8 mouse cellular contexts compared by ENCODE assay signal in the genomic region with DNA sequence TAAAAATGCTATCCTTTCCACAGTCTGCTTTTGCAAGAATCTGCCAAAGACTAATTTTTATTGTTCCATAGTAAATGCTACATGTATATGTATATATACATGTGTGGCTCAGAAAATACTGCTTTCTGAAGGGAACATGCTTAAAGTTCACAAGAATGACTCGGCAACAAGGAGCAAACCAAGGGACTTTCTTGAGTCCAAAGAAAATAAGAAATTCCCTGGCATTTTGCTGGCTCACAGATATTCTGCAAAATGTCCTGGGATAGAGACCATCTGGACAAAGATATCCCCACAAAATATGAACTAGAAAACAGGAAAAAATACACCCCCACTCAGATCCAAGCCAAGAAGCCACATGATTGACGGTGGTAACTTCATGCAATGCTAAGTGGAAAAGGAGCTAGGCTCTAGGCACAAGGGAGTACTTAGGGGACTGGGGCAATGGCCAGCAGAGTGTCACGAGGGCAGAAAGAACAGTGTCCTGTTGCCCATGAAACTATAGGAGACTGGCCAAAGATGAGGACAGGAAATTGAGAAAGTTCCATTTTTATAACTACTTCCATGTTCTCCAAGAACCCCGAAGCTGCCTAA.
DNase-seq lines count a peak whose midpoint lies in the region; ATAC-seq and TF ChIP-seq lines count a peak whose summit lies in the region.
"Had no signal": no experiment of that assay in that cellular context is flagged by ENCODE, and none has a peak within 500 bp of the region (broad histone marks: within the 10 kb centered on the region; RNA-seq: fewer than 3 reads in every experiment).

No protein-coding gene starts in this region.

- H3K27ac ChIP-seq in forebrain, embryonic 11.5 days (ENCODE audit: low read depth, low read length), result peak overlapping the region; percentile 69; the same call in 1 of the 2 replicates
- H3K27ac ChIP-seq in hindbrain, embryonic 12.5 days, result no peak overlapping the region; the same call in 1 of the 2 replicates
- H3K27ac ChIP-seq in lung, postnatal 0 days (ENCODE audit: low read length), result no peak overlapping the region
- H3K27ac ChIP-seq in left cerebral cortex, adult 2 months, result no peak overlapping the region

- no peak overlapping the region for H3K4me3 ChIP-seq in forebrain, embryonic 11.5 days (ENCODE audit: low read depth, low read length)
- no peak overlapping the region for H3K4me3 ChIP-seq in hindbrain, embryonic 12.5 days
- H3K4me3 ChIP-seq in lung, postnatal 0 days (ENCODE audit: low read depth, low read length), result no peak overlapping the region
- no peak overlapping the region; the same call in 1 of the 2 replicates for H3K4me3 ChIP-seq in left cerebral cortex, adult 2 months
- H3K4me3 ChIP-seq: megakaryocyte, embryonic 14.5 days had no signal

- H3K4me1 ChIP-seq in forebrain, embryonic 11.5 days (replicated peaks; ENCODE audit: control insufficient read depth, insufficient read depth, low read length), result peaks cover 3% of the 10 kb centered on the region; the same call in 1 of the 2 replicates
- peaks cover 14% of the 10 kb centered on the region for H3K4me1 ChIP-seq in hindbrain, embryonic 12.5 days
- no peaks in the 10 kb centered on the region for H3K4me1 ChIP-seq in lung, postnatal 0 days (ENCODE audit: insufficient read depth, low read depth, low read length)

- no peak for TF ChIP-seq EP300 in lung, postnatal 0 days (IDR thresholded peaks at IDR 0.05)

- no peaks in the 10 kb centered on the region for H3K27me3 ChIP-seq in forebrain, embryonic 11.5 days (ENCODE audit: control insufficient read depth, insufficient read depth, low read length)
- H3K27me3 ChIP-seq in hindbrain, embryonic 12.5 days, result no peaks in the 10 kb centered on the region
- H3K27me3 ChIP-seq in lung, postnatal 0 days (replicated peaks; ENCODE audit: insufficient read depth, low read length), result no peaks in the 10 kb centered on the region
- H3K27me3 ChIP-seq: megakaryocyte, embryonic 14.5 days had no signal

- intact Hi-C loops in left cerebral cortex, adult 2 months (cut with DNase I), result no loop called here

- no peaks in the 10 kb centered on the region for H3K9me3 ChIP-seq in forebrain, embryonic 11.5 days (ENCODE audit: control insufficient read depth, low read length)
- H3K9me3 ChIP-seq in hindbrain, embryonic 12.5 days (replicated peaks), result no peaks in the 10 kb centered on the region
- H3K9me3 ChIP-seq in lung, postnatal 0 days (ENCODE audit: low read length), result no peaks in the 10 kb centered on the region
- H3K9me3 ChIP-seq: megakaryocyte, embryonic 14.5 days had no signal

- DNase-seq in adrenal gland, postnatal 25 days, result peak; percentile 20
- no peak for DNase-seq in forebrain, embryonic 11.5 days (ENCODE audit: low spot score)
- peak; percentile 50 for DNase-seq in lung, postnatal 0 days (ENCODE audit: low spot score)
- no peak for DNase-seq in MN1 (ENCODE audit: low spot score)
- no peak for DNase-seq in right cerebral cortex, postnatal 25 days
- no peak for DNase-seq in left cerebral cortex, adult 2 months (ENCODE audit: extremely low spot score in 1 of 2, low spot score in 2 of 2)

- H3K36me3 ChIP-seq in forebrain, embryonic 11.5 days (ENCODE audit: control insufficient read depth, insufficient read depth, low read length), result no peaks in the 10 kb centered on the region
- no peaks in the 10 kb centered on the region for H3K36me3 ChIP-seq in hindbrain, embryonic 12.5 days
- no peaks in the 10 kb centered on the region for H3K36me3 ChIP-seq in lung, postnatal 0 days (ENCODE audit: insufficient read depth, low read length)

- no peak overlapping the region for H3K9ac ChIP-seq in forebrain, embryonic 11.5 days (ENCODE audit: low read length)
- H3K9ac ChIP-seq in hindbrain, embryonic 12.5 days, result no peak overlapping the region
- H3K9ac ChIP-seq in lung, postnatal 0 days (replicated peaks; ENCODE audit: low read depth), result no peak overlapping the region

- H3K4me2 ChIP-seq in forebrain, embryonic 11.5 days (ENCODE audit: low read depth, low read length, severe bottlenecking), result no peak overlapping the region
- peak overlapping the region; percentile 49 for H3K4me2 ChIP-seq in hindbrain, embryonic 12.5 days (replicated peaks)
- H3K4me2 ChIP-seq in lung, postnatal 0 days (replicated peaks; ENCODE audit: low read depth, low read length), result no peak overlapping the region

- TF ChIP-seq CTCF in lung, postnatal 0 days (IDR thresholded peaks at IDR 0.05), result no peak
- no peak for TF ChIP-seq CTCF in left cerebral cortex, adult 2 months (IDR thresholded peaks at IDR 0.05)

- WGBS in forebrain, embryonic 11.5 days, result 60% methylated on average over 4 of the region's 4 CpGs
- 54% methylated on average over 4 of the region's 4 CpGs for WGBS in hindbrain, embryonic 12.5 days
- 46% methylated on average over 4 of the region's 4 CpGs for WGBS in lung, postnatal 0 days

- no peak; the same call in 1 of the 2 replicates for ATAC-seq in forebrain, embryonic 11.5 days (replicated peaks; ENCODE audit: low FRiP score)
- peak; percentile 11; the same call in 1 of the 2 replicates for ATAC-seq in hindbrain, embryonic 12.5 days (ENCODE audit: low FRiP score)
- ATAC-seq in lung, postnatal 0 days, result peak; percentile 77

Comparison
In these comparisons a context has a peak if more than half of its experiments do, and no peak if none do; other contexts are left out.
1. DNase-seq: peak in adrenal gland, postnatal 25 days (single experiment) and lung, postnatal 0 days (single experiment); none in forebrain, embryonic 11.5 days (single experiment), MN1 (single experiment), right cerebral cortex, postnatal 25 days (single experiment) and left cerebral cortex, adult 2 months (0 of 2).